Mouse (Mus musculus) myocyte (in vitro differentiated cells): ENCODE results near the gene Arnt2.

Source experiments
- CEBPB ChIP-seq: IDR thresholded peaks from 2 replicates; pipeline ENCODE4 v1.6.1; 2011; ENCODE audit warnings: mild to moderate bottlenecking, moderate library complexity; ENCODE audit not compliant: poor library complexity, insufficient read depth, severe bottlenecking
- POLR2A ChIP-seq: IDR thresholded peaks from one replicate; pipeline ENCODE4 v1.6.1; 2011; ENCODE audit warnings: low read depth, mild to moderate bottlenecking, control low read depth, moderate library complexity; ENCODE audit not compliant: insufficient read length
- POLR2AphosphoS2 ChIP-seq: IDR thresholded peaks from one replicate; pipeline ENCODE4 v1.6.1; 2011; ENCODE audit warnings: low read depth, control low read depth; ENCODE audit not compliant: insufficient read length
- REST ChIP-seq: IDR thresholded peaks from one replicate; pipeline ENCODE4 v1.6.1; 2011; ENCODE audit warnings: mild to moderate bottlenecking, control low read depth, moderate library complexity; ENCODE audit not compliant: insufficient read depth, insufficient read length
- SRF ChIP-seq: IDR thresholded peaks from one replicate; pipeline ENCODE4 v1.6.1; 2011; ENCODE audit warnings: low read depth; ENCODE audit not compliant: control insufficient read depth, insufficient read length
- TCF12 ChIP-seq: IDR thresholded peaks from one replicate; pipeline ENCODE4 v1.6.1; 2011; ENCODE audit warnings: mild to moderate bottlenecking, control low read depth; ENCODE audit not compliant: poor library complexity, insufficient read depth, severe bottlenecking

- no peak for TF ChIP-seq POLR2A
- TF ChIP-seq TCF12 = no peak
- TF ChIP-seq POLR2AphosphoS2 = no peak
- TF ChIP-seq CEBPB = no peak
- TF ChIP-seq REST = no peak
- no peak for TF ChIP-seq SRF
Measured at GRCm38 (mm10) chr7:84315353-84316003, 94.5 kb downstream of the Arnt2 start.
